Mouse (Mus musculus) E14TG2a.4 (cell line): ENCODE measurements around the gene Tln2.

Experiments
- CTCF ChIP-seq: conservative IDR thresholded peaks from 2 replicates; pipeline ENCODE4 v1.5.1; 2014; ENCODE audit warnings: low read length
- NANOG ChIP-seq: IDR thresholded peaks from 2 replicates; pipeline ENCODE4 v1.6.1; 2014; ENCODE audit warnings: borderline replicate concordance, low read length, mixed read lengths
- POU5F1 ChIP-seq: IDR thresholded peaks from 2 replicates; pipeline ENCODE4 v1.6.1; 2014; ENCODE audit warnings: low read length, borderline replicate concordance

- TF ChIP-seq CTCF (no peak), POU5F1 (no peak), NANOG (no peak)
Measured at GRCm38 (mm10) chr9:67572790-67573682, 13.5 kb upstream of the Tln2 start.
